Mouse (Mus musculus): Measurements from ENCODE around the gene Iqschfp. TPM values are rescaled to one million over a fixed set of nuclear protein-coding genes. Genes with fewer than 3 reads are reported as not detected.

The Iqschfp gene
- polyA plus RNA-seq, 1 experiment, result not detected

DNA sequence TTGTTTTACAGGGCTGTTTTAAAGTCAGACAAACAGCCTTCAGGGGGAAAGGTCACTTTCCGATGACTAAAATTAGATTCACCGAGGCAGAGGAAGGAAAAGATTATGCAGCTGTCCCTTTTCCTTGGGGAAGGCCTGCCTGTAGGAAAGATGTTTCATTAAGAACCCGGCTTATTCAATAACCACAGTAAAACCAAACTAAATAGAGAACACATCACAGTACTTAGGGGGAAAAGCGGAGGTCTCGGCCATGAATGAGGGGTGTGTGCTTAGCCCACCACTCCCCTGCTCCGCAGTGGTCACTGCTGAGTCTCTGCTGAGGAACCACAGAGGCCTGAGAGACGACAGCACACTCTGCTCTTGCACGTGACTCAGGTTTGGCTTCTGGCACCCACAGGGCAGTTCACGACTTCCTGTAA, 694.6 kb downstream of the Iqschfp start:
- Histone ChIP-seq H3K36me3 (replicated peaks; ENCODE audit: low read length) (no peaks in the 10 kb centered on the region), H3K4me3 (replicated peaks) (no peak overlapping the region), H3K9me3 (no peaks in the 10 kb centered on the region), H3K27me3 (replicated peaks) (peaks cover 10% of the 10 kb centered on the region), H3K4me1 (peaks cover 8% of the 10 kb centered on the region; the same call in 1 of the 2 replicates)
- TF ChIP-seq FLI1 (IDR thresholded peaks at IDR 0.05; ENCODE audit: low read length) (no peak), GATA1 (IDR thresholded peaks at IDR 0.05; ENCODE audit: borderline replicate concordance, low read length) (no peak)

DNA sequence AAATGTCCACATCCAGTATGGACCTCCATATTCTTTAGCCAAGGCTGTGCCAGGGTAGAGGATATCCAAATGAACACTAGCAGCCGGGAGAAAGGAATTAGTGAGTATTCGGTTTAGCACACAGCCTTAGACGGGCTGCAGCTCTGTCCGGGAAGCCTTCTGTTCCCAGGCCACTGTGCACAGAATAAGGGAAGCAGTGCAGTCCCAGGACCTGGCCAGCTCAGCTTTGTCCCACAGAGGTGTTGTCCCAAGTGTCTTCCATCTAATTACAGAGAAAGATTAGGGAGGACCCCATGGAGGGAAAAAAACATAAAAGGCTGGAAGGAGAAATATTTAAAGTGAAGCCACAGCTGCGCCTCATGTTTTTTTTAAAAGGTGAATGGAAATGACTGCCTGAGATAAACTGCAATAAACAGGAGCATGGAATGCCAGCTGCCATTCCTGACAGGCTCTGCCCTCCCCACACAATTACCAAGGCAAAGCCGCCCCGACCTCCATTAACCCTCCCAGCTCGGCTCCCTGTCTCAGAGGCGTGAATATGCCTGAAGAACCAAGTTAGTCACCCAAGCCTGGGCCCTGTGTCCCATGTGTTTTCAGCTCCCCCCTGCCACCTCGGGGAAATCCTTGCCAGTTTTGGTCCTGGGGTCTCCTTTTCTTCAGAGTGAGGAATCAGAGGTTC, 695.7 kb downstream of the Iqschfp start:
- Histone ChIP-seq H3K9me3 (no peaks in the 10 kb centered on the region), H3K4me1 (peaks cover 8% of the 10 kb centered on the region; the same call in 1 of the 2 replicates), H3K4me3 (replicated peaks) (no peak overlapping the region), H3K36me3 (replicated peaks; ENCODE audit: low read length) (no peaks in the 10 kb centered on the region), H3K27me3 (replicated peaks) (peaks cover 10% of the 10 kb centered on the region)
- no peak for TF ChIP-seq FLI1 (IDR thresholded peaks at IDR 0.05; ENCODE audit: low read length)
- no peak for TF ChIP-seq GATA1 (IDR thresholded peaks at IDR 0.05; ENCODE audit: borderline replicate concordance, low read length)

DNA sequence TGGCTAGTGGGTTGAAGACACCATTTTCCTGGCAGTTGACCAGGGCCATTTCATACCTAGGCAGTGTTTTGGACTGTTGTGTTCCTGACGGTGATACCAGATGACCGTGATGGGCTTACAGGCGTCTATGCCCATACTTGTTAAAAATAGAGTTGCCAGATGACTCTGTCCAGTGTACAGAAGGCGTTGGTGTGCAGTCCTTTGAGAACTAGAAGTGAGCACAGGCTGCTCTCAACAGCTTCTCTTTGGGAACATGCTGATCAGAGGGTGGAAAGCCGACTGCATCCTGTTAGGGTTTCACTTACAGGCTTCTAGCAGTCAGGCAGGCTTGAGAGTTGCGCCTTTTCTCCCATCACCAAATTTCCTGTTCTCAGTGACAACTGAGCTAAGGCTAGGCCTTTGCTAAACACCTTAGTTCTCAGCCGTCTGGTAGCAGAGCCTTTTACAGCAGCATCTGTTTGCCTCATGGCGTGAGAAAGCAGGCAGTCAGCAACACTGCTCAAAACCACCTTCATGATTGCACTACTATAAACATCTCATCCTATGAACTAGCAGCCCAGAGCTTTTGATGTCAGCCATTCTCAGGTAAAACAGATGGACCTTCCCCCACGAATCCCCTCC, 697.3 kb downstream of the Iqschfp start:
- no peak for TF ChIP-seq FLI1 (IDR thresholded peaks at IDR 0.05; ENCODE audit: low read length)
- no peak for TF ChIP-seq GATA1 (IDR thresholded peaks at IDR 0.05; ENCODE audit: borderline replicate concordance, low read length)
- Histone ChIP-seq H3K9me3 (no peaks in the 10 kb centered on the region), H3K4me1 (peaks cover 8% of the 10 kb centered on the region; the same call in 1 of the 2 replicates), H3K36me3 (replicated peaks; ENCODE audit: low read length) (no peaks in the 10 kb centered on the region), H3K27me3 (replicated peaks) (peaks cover 14% of the 10 kb centered on the region), H3K4me3 (replicated peaks) (no peak overlapping the region)

DNA sequence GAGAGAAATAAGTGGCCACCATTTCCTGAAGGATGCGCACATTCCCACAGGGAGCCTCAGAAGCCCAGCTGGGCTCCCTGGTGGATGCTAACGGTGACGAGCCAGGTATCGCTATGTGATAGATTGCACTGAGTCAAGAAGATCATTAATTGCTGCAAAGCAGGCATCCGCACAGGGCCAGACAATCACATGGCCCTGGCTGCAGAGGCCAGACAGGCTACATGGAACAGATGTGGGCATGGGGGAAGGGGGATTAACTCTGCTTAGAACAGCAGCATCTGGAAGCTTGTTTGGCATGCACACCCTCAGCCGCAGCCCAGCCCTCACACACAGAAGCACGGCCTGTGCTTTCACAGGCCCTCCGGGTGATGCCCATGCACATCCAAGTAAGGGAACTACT, 698.4 kb downstream of the Iqschfp start:
- Histone ChIP-seq H3K36me3 (replicated peaks; ENCODE audit: low read length) (no peaks in the 10 kb centered on the region), H3K4me3 (replicated peaks) (no peak overlapping the region), H3K9me3 (no peaks in the 10 kb centered on the region), H3K4me1 (peaks cover 8% of the 10 kb centered on the region; the same call in 1 of the 2 replicates), H3K27me3 (replicated peaks) (peaks cover 14% of the 10 kb centered on the region)
- TF ChIP-seq FLI1 (IDR thresholded peaks at IDR 0.05; ENCODE audit: low read length), result no peak
- TF ChIP-seq GATA1 (IDR thresholded peaks at IDR 0.05; ENCODE audit: borderline replicate concordance, low read length), result no peak

DNA sequence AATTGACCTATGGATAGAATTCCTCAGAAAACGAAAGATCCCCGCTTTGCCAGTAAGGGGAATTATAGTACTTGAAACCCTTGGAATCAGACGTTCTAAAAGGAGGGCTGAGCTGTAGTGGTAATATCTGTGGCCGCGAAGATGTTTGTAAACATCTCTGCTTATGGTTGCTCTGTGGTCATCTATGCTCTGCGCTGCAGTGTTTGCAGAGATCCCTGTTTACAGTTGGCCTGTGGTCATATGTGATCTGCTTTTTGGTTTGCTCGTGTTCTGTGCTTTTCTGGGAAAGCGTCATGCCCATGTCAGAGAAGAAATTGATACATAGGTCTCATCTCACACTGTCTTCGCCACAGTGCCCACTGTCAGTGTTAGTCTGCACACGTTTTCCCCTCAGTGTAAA, 700.5 kb downstream of the Iqschfp start:
- H3K9me3 ChIP-seq, result no peaks in the 10 kb centered on the region
- H3K4me3 ChIP-seq (replicated peaks), result no peak overlapping the region
- 0 out of 2 replicates have a peak, but pooled peaks cover 4% of the 10 kb centered on the region for H3K4me1 ChIP-seq
- TF ChIP-seq FLI1 (IDR thresholded peaks at IDR 0.05; ENCODE audit: low read length) (no peak), GATA1 (IDR thresholded peaks at IDR 0.05; ENCODE audit: borderline replicate concordance, low read length) (no peak)
- no peaks in the 10 kb centered on the region for H3K36me3 ChIP-seq (replicated peaks; ENCODE audit: low read length)
- H3K27me3 ChIP-seq (replicated peaks), result peaks cover 12% of the 10 kb centered on the region

DNA sequence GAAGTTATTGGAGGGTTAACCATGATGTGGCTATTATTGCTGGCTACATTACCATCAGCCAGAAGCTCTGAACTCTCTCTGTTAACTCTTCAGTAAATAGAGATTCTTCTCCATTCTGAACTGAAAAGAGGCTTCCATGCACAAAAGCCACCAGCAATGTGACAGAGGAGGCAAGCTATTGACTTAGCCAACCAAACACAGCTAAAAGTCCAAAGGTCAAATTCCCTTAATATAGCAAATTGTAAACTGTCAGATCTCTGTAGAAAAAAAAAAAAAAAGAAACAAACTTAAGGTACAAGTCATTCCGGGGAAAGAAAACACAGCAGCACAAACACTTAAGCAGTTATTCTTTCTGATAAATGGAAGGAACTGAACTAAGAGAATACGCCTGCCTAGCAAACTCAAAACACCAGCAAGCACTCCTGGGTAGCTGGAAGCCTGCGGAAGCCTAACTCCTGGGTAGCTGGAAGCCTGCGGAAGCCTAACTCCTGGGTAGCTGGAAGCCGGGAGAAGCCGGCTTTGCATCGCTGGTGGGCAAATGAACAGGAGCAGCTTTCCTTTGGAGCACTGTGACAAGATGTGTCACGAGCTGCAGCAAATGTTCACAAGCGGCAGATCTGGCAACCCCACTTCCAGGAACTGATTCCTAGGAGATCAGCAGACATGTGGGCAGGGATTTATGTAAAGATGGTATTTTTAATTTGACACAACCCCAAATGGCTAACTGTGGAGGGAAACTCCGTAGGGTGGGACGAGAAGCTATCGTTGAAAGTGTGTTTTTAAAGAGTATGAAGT, 701.2 kb downstream of the Iqschfp start:
- TF ChIP-seq GATA1 (IDR thresholded peaks at IDR 0.05; ENCODE audit: borderline replicate concordance, low read length) (no peak), FLI1 (IDR thresholded peaks at IDR 0.05; ENCODE audit: low read length) (no peak)

DNA sequence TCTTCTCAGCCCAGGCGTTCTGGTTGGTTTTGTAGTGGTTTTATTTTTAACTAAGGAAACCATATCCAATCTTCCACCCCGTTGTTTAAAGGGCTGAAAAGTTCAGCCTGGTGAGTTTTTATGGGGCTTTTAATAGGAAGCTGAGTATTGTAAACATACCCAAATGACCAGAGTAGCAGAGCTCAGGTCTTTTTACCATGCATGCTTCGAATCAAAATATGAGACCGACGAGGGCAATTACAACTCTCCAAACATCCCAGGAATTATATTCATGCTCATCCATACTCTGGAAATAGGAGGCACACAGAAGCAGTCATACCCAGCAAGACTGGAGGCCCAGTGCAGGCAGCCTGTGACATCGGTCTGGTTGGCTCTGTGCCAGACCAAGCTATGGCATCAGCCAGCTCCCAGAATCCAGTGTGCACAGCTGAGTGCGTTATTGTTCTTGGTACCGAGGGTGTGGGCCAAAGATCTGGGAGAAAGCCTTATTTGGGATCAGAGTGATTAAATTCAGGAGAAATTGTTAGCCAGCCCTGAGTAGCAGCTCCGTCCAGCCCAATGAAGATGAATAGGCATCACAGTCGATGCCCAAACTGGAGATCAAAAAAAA, 703.4 kb downstream of the Iqschfp start:
- Histone ChIP-seq H3K4me1 (no peaks in the 10 kb centered on the region), H3K4me3 (replicated peaks) (no peak overlapping the region), H3K9me3 (no peaks in the 10 kb centered on the region), H3K27me3 (replicated peaks) (peaks cover 6% of the 10 kb centered on the region), H3K36me3 (replicated peaks; ENCODE audit: low read length) (no peaks in the 10 kb centered on the region)
- TF ChIP-seq FLI1 (IDR thresholded peaks at IDR 0.05; ENCODE audit: low read length), result no peak
- no peak for TF ChIP-seq GATA1 (IDR thresholded peaks at IDR 0.05; ENCODE audit: borderline replicate concordance, low read length)

More for the DNA sequence above, 701.2 kb downstream of the Iqschfp start:
- Histone ChIP-seq H3K4me3 (replicated peaks) (no peak overlapping the region), H3K36me3 (replicated peaks; ENCODE audit: low read length) (no peaks in the 10 kb centered on the region), H3K9me3 (no peaks in the 10 kb centered on the region), H3K27me3 (replicated peaks) (peaks cover 8% of the 10 kb centered on the region), H3K4me1 (0 out of 2 replicates have a peak, but pooled peaks cover 4% of the 10 kb centered on the region)

DNA sequence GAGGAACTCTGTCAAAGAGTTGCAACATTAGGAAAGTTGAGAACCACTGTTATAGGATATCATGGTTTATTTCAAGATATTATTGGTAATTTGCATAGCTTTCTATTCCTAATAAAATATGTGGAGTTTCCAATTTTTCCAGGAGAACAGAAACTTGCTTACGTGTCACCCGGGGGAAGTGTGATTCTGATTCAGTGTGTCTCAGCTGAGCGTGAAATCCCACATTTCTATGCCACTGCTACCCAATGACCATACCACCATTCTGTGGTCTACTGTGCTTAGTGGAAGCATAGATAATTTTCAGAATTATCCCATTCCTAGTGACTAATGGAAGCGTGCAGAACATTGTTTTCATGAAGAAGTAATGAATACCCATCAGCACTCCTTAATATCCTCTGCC, 704.9 kb downstream of the Iqschfp start:
- Histone ChIP-seq H3K9me3 (no peaks in the 10 kb centered on the region), H3K36me3 (replicated peaks; ENCODE audit: low read length) (no peaks in the 10 kb centered on the region), H3K4me3 (replicated peaks) (no peak overlapping the region), H3K27me3 (replicated peaks) (peaks cover 4% of the 10 kb centered on the region), H3K4me1 (no peaks in the 10 kb centered on the region)
- TF ChIP-seq GATA1 (IDR thresholded peaks at IDR 0.05; ENCODE audit: borderline replicate concordance, low read length) (no peak), FLI1 (IDR thresholded peaks at IDR 0.05; ENCODE audit: low read length) (no peak)

DNA sequence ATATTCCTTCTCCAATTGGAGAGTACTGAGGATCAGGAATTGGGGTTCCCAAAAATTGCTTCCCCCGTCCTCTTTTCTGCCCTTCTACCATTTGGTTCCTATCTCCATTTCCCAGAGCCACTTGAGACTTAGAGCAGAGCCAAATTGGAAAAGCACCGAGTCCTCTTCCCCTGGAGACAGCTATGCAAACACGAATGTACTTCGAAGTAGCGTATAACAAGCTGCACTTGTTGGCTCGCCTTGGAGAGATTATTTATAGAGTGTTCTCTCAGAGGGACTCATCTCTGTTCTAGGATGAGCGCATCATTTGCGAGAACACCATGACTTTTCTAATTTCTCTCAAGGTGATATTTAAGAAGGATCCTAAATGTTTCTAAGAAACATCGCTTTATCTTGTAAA, 710.9 kb downstream of the Iqschfp start:
- Histone ChIP-seq H3K4me3 (replicated peaks) (no peak overlapping the region), H3K4me1 (peaks cover 6% of the 10 kb centered on the region; the same call in 1 of the 2 replicates), H3K27me3 (replicated peaks) (peaks cover 7% of the 10 kb centered on the region), H3K36me3 (replicated peaks; ENCODE audit: low read length) (no peaks in the 10 kb centered on the region), H3K9me3 (no peaks in the 10 kb centered on the region)
- TF ChIP-seq FLI1 (IDR thresholded peaks at IDR 0.05; ENCODE audit: low read length), result no peak
- TF ChIP-seq GATA1 (IDR thresholded peaks at IDR 0.05; ENCODE audit: borderline replicate concordance, low read length), result no peak

All from megakaryocyte, embryonic 14.5 days (primary cell).